Mouse (Mus musculus): ENCODE measurements around the gene Dock8.

Gene Dock8

DNA sequence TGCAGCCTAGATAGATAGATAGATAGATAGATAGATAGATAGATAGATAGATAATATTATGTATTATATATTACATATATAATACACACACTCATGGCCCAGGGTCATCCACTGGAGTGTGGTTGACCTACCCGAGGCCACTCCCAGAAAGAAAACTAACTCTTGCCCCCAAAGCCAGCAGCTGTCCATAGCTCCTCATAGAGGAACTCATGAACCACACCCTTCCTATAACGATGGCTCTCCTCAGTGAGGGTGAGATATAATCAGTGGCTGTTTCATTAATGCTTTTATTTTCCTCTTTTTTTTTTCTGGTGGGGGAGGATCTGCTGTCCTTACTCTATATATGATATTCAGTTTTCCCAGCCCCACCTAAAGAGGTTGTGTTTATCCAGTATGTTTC is 134.6 kb downstream of the Dock8 start:
- no peak for DNase-seq

DNA sequence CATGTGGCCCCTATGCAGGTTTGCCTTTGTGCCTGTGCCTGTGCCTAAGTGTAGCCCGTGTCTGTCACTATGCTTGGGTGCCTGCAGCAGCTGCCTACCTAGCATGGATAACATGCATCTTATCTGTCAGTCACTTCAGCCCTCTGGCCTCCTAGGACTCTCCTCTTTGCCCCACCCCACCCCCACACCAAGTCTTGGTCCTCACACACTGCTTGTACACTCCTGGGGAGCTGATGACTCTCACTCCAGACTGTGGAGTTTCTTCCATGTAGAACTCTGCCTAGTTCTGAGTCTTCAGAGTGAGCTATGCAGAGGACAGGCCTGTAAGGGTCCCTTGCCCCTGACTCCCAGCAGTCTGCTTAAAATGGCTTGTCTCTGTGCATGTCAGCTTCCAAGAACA is 136.8 kb downstream of the Dock8 start:
- DNase-seq: no peak

GRCm38 (mm10) chr19:25137907-25138820 is 138.8 kb downstream of the Dock8 start:
- no peak for DNase-seq

GRCm38 (mm10) chr19:25144110-25145028 is 145.0 kb downstream of the Dock8 start:
- no peak for DNase-seq

DNA sequence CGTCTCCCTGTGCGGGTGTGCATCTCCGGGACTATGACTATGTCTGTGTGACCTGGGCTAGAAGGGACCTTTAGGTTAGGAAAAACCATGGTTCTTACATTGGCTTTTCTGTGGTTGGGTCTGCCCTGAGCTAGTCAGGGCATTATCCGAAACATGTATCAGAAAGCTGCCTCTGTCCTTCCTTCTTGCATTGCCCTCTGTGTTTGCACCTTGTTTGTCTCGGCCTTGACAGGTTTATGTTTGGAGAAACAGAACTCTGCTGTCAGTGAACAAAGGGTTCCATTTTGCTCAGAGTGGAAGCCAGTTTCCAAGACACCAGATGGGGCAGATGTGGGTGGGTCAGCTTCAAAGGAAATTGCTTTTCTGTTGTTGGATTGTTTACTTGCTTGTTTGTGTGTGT is 145.8 kb downstream of the Dock8 start:
- DNase-seq: no peak

- DNase-seq: no peak
Measured at GRCm38 (mm10) chr19:25146122-25146521, 146.8 kb downstream of the Dock8 start.

- no peak for DNase-seq
Measured at GRCm38 (mm10) chr19:25149788-25150187, 150.5 kb downstream of the Dock8 start.

DNA sequence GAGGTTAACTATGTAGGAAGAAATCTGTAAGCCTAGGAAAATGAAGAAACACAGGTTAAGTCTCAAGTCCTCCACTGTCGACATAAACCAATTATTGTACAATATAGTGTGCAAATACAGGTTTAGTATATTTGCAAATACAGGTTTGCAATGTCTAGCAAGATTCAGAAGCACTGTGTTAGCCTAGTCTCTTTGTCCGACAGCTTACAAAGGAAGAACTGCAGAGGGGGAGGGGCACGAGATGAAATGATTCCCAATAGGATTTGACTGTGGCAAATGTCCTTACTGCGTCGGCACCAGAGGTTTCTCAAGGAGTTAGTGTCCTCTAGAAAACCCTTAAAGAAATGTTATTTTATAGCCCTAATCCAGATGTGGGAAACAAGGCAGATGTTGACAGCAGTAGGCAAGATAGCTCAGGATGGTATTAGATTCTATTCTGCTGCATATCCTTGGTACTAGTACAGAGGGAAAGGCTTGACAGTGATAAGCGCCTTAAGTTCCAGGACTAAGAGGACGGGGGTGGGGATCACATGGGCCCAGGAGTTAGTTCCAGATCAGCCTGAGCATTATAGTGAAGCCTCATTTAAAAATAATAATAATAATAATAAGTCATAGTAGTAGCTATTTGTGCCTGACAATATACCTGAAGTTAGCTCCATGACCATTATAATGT is 155.3 kb downstream of the Dock8 start:
- no peak for DNase-seq

DNA sequence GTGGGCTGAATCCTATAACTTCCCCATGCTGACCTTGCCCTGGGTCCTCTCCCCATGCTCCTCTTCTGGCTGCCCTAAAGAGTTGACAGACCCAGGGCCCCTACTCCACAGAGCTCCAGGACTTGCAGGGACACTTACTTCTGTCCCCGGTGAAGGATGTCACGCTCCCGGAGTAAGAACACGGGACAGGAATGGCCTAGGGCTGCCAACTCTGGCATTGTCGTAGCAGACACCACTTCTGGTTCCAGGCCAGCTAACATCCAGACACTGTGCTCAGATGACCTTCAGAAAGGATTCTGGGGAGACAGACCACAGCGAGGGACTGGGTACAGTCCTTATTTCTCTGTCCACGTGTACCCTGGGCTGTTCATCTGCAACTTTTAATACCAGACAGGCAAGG is 155.9 kb downstream of the Dock8 start:
- DNase-seq: no peak

- DNase-seq: no peak
Measured at GRCm38 (mm10) chr19:25155709-25156108, 156.4 kb downstream of the Dock8 start.

DNA sequence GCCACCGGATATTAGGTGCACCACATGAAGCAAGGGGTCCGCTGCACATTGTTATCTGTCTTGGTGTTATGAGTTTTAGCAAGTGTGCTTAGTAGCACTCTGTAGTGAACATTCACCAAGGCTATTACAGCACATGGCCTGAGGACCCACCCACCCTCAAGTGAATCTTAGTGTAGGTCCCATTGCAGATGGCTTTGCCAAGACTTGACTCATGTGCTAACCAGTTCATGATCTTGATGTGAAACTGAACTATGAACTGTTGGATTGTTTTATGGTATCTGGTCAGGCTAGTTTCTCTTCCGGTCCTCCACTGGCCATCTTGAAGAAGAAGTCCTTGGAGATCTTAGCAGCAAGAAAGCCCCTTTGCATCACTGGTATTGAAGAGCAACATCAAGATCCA is 162.9 kb downstream of the Dock8 start:
- DNase-seq: no peak

- DNase-seq: no peak
Measured at GRCm38 (mm10) chr19:25163426-25163825, 164.1 kb downstream of the Dock8 start.

- no peak for DNase-seq
Measured at GRCm38 (mm10) chr19:25166412-25166811, 167.1 kb downstream of the Dock8 start.

DNA sequence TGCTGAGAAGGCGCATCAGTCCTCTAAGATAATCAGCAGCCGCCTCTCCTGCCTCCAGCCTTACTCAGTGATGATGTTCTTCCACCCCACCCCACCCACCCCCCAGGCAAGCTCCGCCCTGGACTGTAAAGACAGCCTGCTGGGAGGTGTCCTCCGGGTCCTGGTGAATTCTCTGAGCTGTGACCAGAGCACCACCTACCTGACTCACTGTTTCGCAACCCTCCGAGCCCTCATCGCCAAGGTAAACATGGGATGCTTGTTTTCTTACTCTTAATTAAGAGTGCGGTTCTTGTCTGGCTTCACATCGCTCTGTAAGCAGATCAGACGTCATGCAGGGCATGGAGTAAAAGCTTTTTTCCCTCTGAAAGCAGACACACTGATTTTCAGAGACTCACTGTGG is 172.1 kb downstream of the Dock8 start:
- DNase-seq: no peak

GRCm38 (mm10) chr19:25176746-25177145 is 177.4 kb downstream of the Dock8 start:
- no peak for DNase-seq

GRCm38 (mm10) chr19:25180024-25180423 is 180.7 kb downstream of the Dock8 start:
- no peak for DNase-seq

GRCm38 (mm10) chr19:25180547-25180946 is 181.2 kb downstream of the Dock8 start:
- DNase-seq: no peak

GRCm38 (mm10) chr19:25184076-25184475 is 184.7 kb downstream of the Dock8 start:
- no peak for DNase-seq

- no peak for DNase-seq
Measured at GRCm38 (mm10) chr19:25186316-25186715, 187.0 kb downstream of the Dock8 start.

GRCm38 (mm10) chr19:25187681-25188080 is 188.3 kb downstream of the Dock8 start:
- DNase-seq: no peak

DNA sequence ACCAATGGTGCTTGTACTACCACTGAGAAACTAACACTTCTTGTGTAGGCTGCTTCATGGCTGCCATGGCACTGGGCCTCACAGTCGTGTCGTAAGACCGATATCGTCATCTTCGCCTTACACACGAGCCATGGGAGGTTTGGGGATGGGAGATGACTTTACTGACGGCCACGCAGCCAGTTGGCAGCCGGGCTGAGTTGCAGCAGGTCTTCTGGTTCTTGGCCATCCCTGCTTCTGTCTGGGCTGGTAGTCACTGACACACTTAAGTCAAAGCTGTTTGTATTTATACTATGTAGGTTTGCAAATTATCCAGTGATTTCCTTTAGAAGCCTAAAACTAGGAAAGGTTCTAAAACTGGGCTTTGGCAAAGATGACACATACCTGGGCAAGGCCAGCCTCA is 194.4 kb downstream of the Dock8 start:
- no peak for DNase-seq

DNA sequence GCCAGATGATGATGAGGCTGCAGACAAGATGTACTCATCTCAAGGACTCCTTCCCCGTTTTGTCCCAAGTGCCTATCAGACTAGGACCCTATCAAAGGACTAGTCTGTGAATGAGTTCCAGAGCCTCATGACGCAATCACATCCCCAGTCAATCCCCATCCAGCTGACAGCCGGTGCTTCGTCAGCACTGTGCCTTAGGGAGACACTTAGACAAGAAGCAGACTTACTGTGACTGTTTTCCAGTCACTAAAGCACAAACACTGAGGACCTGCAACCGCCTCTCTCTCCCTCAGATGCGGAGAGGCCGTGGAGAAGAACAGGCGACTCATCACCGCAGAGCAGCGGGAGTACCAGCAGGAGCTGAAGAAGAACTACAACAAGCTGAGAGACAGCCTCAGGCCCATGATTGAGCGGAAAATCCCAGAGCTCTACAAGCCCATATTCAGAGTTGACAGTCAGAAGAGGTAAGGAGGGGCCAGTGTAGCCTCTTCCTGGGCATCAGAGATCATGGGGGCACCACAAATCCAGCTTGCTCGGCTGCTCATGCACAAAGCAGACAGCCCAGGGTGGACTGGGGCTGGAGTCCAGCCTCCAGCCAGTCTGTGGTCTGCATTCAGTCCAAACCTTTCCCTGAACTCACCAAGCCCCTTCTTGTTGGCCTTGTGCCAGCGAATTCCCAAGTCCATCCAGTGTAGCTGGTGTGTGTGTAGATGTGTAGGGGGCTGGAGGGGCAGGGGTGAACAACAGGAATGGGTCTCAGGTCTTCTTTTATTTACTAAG is 200.9 kb downstream of the Dock8 start:
- DNase-seq: no peak
